ENCODE assay signal across 8 mouse cellular contexts in the genomic region with DNA sequence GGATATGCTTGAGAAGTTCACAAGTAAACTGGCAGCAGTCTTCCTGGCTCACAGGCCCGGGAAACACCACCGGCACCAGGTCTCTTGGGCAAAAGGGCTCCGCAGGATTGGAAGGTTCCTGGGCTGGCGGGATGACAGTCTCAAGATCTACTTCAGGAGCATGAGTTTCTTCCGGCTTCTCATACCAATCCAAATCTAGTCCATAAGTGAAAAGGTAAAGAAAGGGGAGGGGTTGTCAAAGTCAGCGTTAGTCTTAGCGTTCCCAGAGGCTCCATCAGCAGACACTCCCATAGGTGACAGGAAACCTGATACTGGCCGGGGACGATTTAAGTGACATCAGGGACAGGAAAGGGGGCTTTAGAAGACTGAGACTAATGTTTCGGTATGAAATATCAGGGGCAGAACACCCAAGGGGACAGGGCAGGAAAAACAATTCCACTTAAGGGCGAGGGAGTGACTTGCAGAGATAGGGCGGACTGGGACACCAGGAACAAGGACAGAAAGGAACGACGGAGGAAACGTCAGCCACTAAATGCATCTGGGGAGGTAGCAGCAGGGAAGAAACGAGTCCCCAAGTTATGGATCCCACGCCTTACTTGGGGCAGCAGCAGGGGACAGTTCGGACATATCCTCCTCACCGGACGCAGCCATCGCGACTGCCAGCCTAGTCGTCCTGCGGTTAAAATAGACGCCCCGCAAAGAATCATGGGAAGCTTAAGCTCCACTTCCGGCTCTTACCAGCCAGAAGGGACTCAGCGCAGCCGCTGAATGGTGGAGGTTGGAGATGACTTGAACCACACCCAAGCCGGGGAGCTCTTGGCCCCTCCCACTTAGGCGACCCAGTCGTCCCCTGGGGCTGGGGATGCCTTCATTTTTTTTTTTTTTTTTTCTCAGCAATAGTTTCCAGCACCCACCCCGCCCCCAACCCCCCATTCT. TPM values are rescaled to one million over a fixed set of nuclear protein-coding genes. Genes with fewer than 3 reads are reported as not detected.
DNase-seq lines count a peak whose midpoint lies in the region; ATAC-seq and TF ChIP-seq lines count a peak whose summit lies in the region.

A gene (minus strand): TSS at position 707 of the 936 bp plus-strand sequence.

- H3K27me3 ChIP-seq in C2C12 (ENCODE audit: control insufficient read depth, insufficient read depth, insufficient read length): no peaks in the 10 kb centered on the region
- no peaks in the 10 kb centered on the region for H3K27me3 ChIP-seq in heart, embryonic 10.5 days (ENCODE audit: insufficient read depth, poor library complexity, severe bottlenecking)
- no peaks in the 10 kb centered on the region for H3K27me3 ChIP-seq in kidney, embryonic 16.5 days (ENCODE audit: insufficient read depth, low read length)
- H3K27me3 ChIP-seq in liver, adult 2 months (ENCODE audit: control insufficient read depth, insufficient read depth, low read length): no peaks in the 10 kb centered on the region
- H3K27me3 ChIP-seq in myocyte (ENCODE audit: control insufficient read depth, insufficient read depth, insufficient read length): no peaks in the 10 kb centered on the region
- H3K27me3 ChIP-seq in stomach, embryonic 15.5 days (replicated peaks): no peaks in the 10 kb centered on the region

- WGBS in heart, embryonic 10.5 days: 3% methylated on average over 33 of the region's 33 CpGs
- 4% methylated on average over 33 of the region's 33 CpGs for WGBS in kidney, embryonic 16.5 days
- 4% methylated on average over 33 of the region's 33 CpGs for WGBS in liver, adult 2 months
- WGBS in stomach, embryonic 15.5 days: 4% methylated on average over 33 of the region's 33 CpGs

- peak; percentile 97 for TF ChIP-seq POLR2A in liver, adult 2 months (IDR thresholded peaks at IDR 0.05; ENCODE audit: extremely low read depth, insufficient read depth, low read length)
- TF ChIP-seq POLR2A in myocyte (IDR thresholded peaks at IDR 0.05; ENCODE audit: insufficient read length, low read depth): peak; percentile 99

- peak within 1 kb of the TSS; percentile 86 for H3K9ac ChIP-seq in kidney, embryonic 16.5 days (replicated peaks; ENCODE audit: low read length)
- H3K9ac ChIP-seq in liver, adult 2 months (ENCODE audit: low read depth, low read length): peak within 1 kb of the TSS; percentile 67
- H3K9ac ChIP-seq in stomach, embryonic 15.5 days: peak within 1 kb of the TSS; percentile 43

- H3K4me1 ChIP-seq in heart, embryonic 10.5 days: peaks cover 18% of the 10 kb centered on the region
- H3K4me1 ChIP-seq in kidney, embryonic 16.5 days (ENCODE audit: insufficient read depth, low read length): peaks cover 6% of the 10 kb centered on the region; the same call in 1 of the 2 replicates
- peaks cover 5% of the 10 kb centered on the region for H3K4me1 ChIP-seq in liver, adult 2 months (ENCODE audit: control insufficient read depth, insufficient read depth, low read length)
- H3K4me1 ChIP-seq in stomach, embryonic 15.5 days: peaks cover 10% of the 10 kb centered on the region; the same call in 1 of the 2 replicates

- no peak for TF ChIP-seq CTCF in C2C12 (IDR thresholded peaks at IDR 0.05; ENCODE audit: control insufficient read depth, insufficient read depth, insufficient read length)
- TF ChIP-seq CTCF in liver, adult 2 months (IDR thresholded peaks at IDR 0.05; ENCODE audit: low read depth, low read length): no peak

- peak within 1 kb of the TSS; percentile 83 for H3K4me2 ChIP-seq in kidney, embryonic 16.5 days (replicated peaks; ENCODE audit: low read depth, low read length)
- peak within 1 kb of the TSS; percentile 91 for H3K4me2 ChIP-seq in myocyte (ENCODE audit: low read depth)
- H3K4me2 ChIP-seq in stomach, embryonic 15.5 days: peak within 1 kb of the TSS; percentile 85

- peaks cover 25% of the 10 kb centered on the region for H3K36me3 ChIP-seq in C2C12 (ENCODE audit: control insufficient read depth, insufficient read depth)
- peaks cover 20% of the 10 kb centered on the region for H3K36me3 ChIP-seq in heart, embryonic 10.5 days
- peaks cover 18% of the 10 kb centered on the region for H3K36me3 ChIP-seq in kidney, embryonic 16.5 days (ENCODE audit: insufficient read depth, low read length)
- H3K36me3 ChIP-seq in liver, adult 2 months (ENCODE audit: control insufficient read depth, insufficient read depth, low read length): peaks cover 2% of the 10 kb centered on the region; the same call in 1 of the 2 replicates
- H3K36me3 ChIP-seq in myocyte (ENCODE audit: control insufficient read depth, insufficient read depth): peaks cover 8% of the 10 kb centered on the region
- peaks cover 4% of the 10 kb centered on the region; the same call in 1 of the 2 replicates for H3K36me3 ChIP-seq in stomach, embryonic 15.5 days

- peak; percentile 98 for DNase-seq in brain, adult 2 months (ENCODE audit: low read depth, low spot score)
- DNase-seq in heart, embryonic 10.5 days (ENCODE audit: low spot score): peak; percentile 97
- DNase-seq in liver, adult 2 months (ENCODE audit: extremely low read depth, low read depth, low spot score): peak; percentile 88

- H3K27ac ChIP-seq in heart, embryonic 10.5 days: peak within 1 kb of the TSS; percentile 85
- H3K27ac ChIP-seq in kidney, embryonic 16.5 days (ENCODE audit: low read length): peak within 1 kb of the TSS; percentile 71
- peak within 1 kb of the TSS; percentile 37 for H3K27ac ChIP-seq in liver, adult 2 months (replicated peaks; ENCODE audit: insufficient read depth, low read depth, low read length)
- H3K27ac ChIP-seq in stomach, embryonic 15.5 days: peak within 1 kb of the TSS; percentile 76

- peaks cover 19% of the 10 kb centered on the region for H3K79me3 ChIP-seq in C2C12 (ENCODE audit: low read depth)

- no peaks in the 10 kb centered on the region for H3K9me3 ChIP-seq in heart, embryonic 10.5 days
- H3K9me3 ChIP-seq in kidney, embryonic 16.5 days (ENCODE audit: low read length): no peaks in the 10 kb centered on the region
- no peaks in the 10 kb centered on the region for H3K9me3 ChIP-seq in stomach, embryonic 15.5 days

- H3K4me3 ChIP-seq in C2C12 (ENCODE audit: insufficient read depth, poor library complexity, severe bottlenecking) (peak within 1 kb of the TSS; percentile 50), myocyte (peak within 1 kb of the TSS; percentile 76)
- H3K4me3 ChIP-seq in heart, embryonic 10.5 days: peak within 1 kb of the TSS; percentile 72
- H3K4me3 ChIP-seq in kidney, embryonic 16.5 days (ENCODE audit: low read length): peak within 1 kb of the TSS; percentile 80
- H3K4me3 ChIP-seq in liver, adult 2 months (ENCODE audit: insufficient read depth, low read depth, low read length): peak within 1 kb of the TSS; percentile 60
- peak within 1 kb of the TSS; percentile 61 for H3K4me3 ChIP-seq in stomach, embryonic 15.5 days (replicated peaks)

- peak; percentile 88 for ATAC-seq in erythroblast, adult 5-6 weeks (replicated peaks; ENCODE audit: low FRiP score, poor library complexity, severe bottlenecking)
- peak; percentile 88 for ATAC-seq in kidney, embryonic 16.5 days (ENCODE audit: low FRiP score, low TSS enrichment)
- ATAC-seq in stomach, embryonic 15.5 days (ENCODE audit: insufficient read depth, low FRiP score, low read depth): peak; percentile 91

- H3K79me2 ChIP-seq in C2C12 (ENCODE audit: control insufficient read depth, insufficient read depth) (peaks cover 27% of the 10 kb centered on the region), myocyte (ENCODE audit: control insufficient read depth, insufficient read depth) (peaks cover 24% of the 10 kb centered on the region)
- peaks cover 7% of the 10 kb centered on the region; the same call in 1 of the 2 replicates for H3K79me2 ChIP-seq in liver, adult 2 months (ENCODE audit: control insufficient read depth, insufficient read depth, low read length)

- H3ac ChIP-seq in C2C12 (ENCODE audit: control insufficient read depth, insufficient read length, low read depth): peak within 1 kb of the TSS; percentile 85
- H3ac ChIP-seq in myocyte (ENCODE audit: control insufficient read depth, insufficient read length): peak within 1 kb of the TSS; percentile 26

TF ChIP-seq in C2C12, 6 proteins besides CTCF, POLR2A, EP300 and RAD21:
- TF ChIP-seq MAX (IDR thresholded peaks at IDR 0.05) (no peak), FOSL1 (IDR thresholded peaks at IDR 0.05; ENCODE audit: insufficient read depth, low read length, poor library complexity, severe bottlenecking) (no peak), MYOD1 (IDR thresholded peaks at IDR 0.05; ENCODE audit: control insufficient read depth, insufficient read length, low read depth) (no peak), CEBPB (IDR thresholded peaks at IDR 0.05; ENCODE audit: low read depth) (no peak), USF1 (IDR thresholded peaks at IDR 0.05; ENCODE audit: low read depth) (no peak), MYOG (IDR thresholded peaks at IDR 0.05; ENCODE audit: control insufficient read depth, extremely low read depth, insufficient read length) (no peak)

TF ChIP-seq in myocyte, 11 proteins besides CTCF, POLR2A, EP300 and RAD21 (continues in another document):
- TF ChIP-seq SRF (IDR thresholded peaks at IDR 0.05; ENCODE audit: control insufficient read depth, insufficient read length, low read depth): no peak
- no peak for TF ChIP-seq TCF3 (IDR thresholded peaks at IDR 0.05; ENCODE audit: insufficient read length, low read depth)
- peak; percentile 37 for TF ChIP-seq REST (IDR thresholded peaks at IDR 0.05; ENCODE audit: insufficient read depth, insufficient read length)
- no peak for TF ChIP-seq MAX (IDR thresholded peaks at IDR 0.05; ENCODE audit: low read depth)
- TF ChIP-seq CEBPB (IDR thresholded peaks at IDR 0.05; ENCODE audit: insufficient read depth, poor library complexity, severe bottlenecking): no peak
- peak; percentile 100 for TF ChIP-seq POLR2AphosphoS2 (IDR thresholded peaks at IDR 0.05; ENCODE audit: insufficient read length, low read depth)
- no peak for TF ChIP-seq TCF12 (IDR thresholded peaks at IDR 0.05; ENCODE audit: insufficient read depth, poor library complexity, severe bottlenecking)
- TF ChIP-seq MYOG (IDR thresholded peaks at IDR 0.05; ENCODE audit: control insufficient read depth in 1 of 3, insufficient read depth in 1 of 3, insufficient read length in 2 of 3, low read depth in 2 of 3): no peak
- peak; percentile 82 for TF ChIP-seq E2F4 (IDR thresholded peaks at IDR 0.05; ENCODE audit: insufficient read depth)
- TF ChIP-seq MYOD1 (IDR thresholded peaks at IDR 0.05; ENCODE audit: control insufficient read depth in 1 of 3, insufficient read length in 2 of 3, low read depth in 2 of 3): no peak

RNA-seq across cellular contexts. Expression of the gene that starts here (rescaled TPM):
- polyA plus RNA-seq in C2C12 (2012; fragmentation: generic; extraction: Trizol): 29.6 TPM
- total RNA-seq in erythroblast, adult 5-6 weeks (2015; ENCODE audit: low replicate concordance): 33.0 and 66.5 TPM in 2 replicates
- 30.2 and 33.7 TPM in 2 replicates for total RNA-seq in erythroblast, adult 5-6 weeks (2017; ENCODE audit: low replicate concordance)
- 39.9 and 41.6 TPM in 2 replicates for polyA plus RNA-seq in heart, embryonic 10.5 days (2016; fragmentation: Nextera tagmentation; extraction: Ambion mirVana)
- polyA plus RNA-seq in kidney, embryonic 16.5 days (2015; fragmentation: Nextera tagmentation; extraction: Ambion mirVana): 39.9 and 41.2 TPM in 2 replicates
- total RNA-seq in liver, adult 2 months (2014; rRNA removed): 3.7 and 5.5 TPM in 2 replicates
- polyA plus RNA-seq in liver, adult 2 months (2012; rRNA removed): 9.9 and 12.9 TPM in 2 replicates
- 26.8 TPM for polyA plus RNA-seq in myocyte (2012; fragmentation: generic; extraction: Trizol)
- polyA plus RNA-seq in stomach, embryonic 15.5 days (2015; fragmentation: Nextera tagmentation; extraction: Ambion mirVana): 32.9 and 33.3 TPM in 2 replicates

Comparison
In these comparisons a context has a peak if more than half of its experiments do, and no peak if none do; other contexts are left out.
1. Peak in every context shown above with its lines: DNase-seq, ATAC-seq, H3K4me3 ChIP-seq and H3K27ac ChIP-seq.